42 mouse cellular contexts compared by ENCODE assay signal in the genomic region with DNA sequence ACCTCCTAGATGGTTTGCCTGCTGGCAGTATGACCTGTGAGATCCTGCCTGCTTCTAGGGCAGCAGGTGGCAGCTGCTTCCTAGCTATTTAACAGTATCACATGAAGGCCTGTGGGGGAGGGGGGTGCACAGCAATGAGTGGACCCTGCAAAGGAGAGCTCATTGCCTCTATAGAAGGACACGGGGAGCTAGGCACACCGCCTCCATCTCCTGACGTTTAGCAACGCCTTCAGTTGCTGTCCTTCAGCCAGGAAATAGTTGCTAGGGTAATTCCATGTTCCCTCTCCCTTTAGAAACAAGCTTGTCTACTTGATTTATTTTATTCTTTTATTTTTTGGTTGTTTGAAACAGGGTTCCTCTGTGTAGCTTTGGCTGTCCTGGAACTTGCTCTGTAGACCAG. TPM values are rescaled to one million over a fixed set of nuclear protein-coding genes. Genes with fewer than 3 reads are reported as not detected.
DNase-seq lines count a peak whose midpoint lies in the region; ATAC-seq and TF ChIP-seq lines count a peak whose summit lies in the region.
"Had no signal": no experiment of that assay in that cellular context is flagged by ENCODE, and none has a peak within 500 bp of the region (broad histone marks: within the 10 kb centered on the region; RNA-seq: fewer than 3 reads in every experiment).

No protein-coding gene starts in this region.

- 0 out of 2 replicates have a peak, but pooled peaks cover 8% of the 10 kb centered on the region for H3K4me1 ChIP-seq in kidney, postnatal 0 days (replicated peaks; ENCODE audit: insufficient read depth, low read length)

- no peak for DNase-seq in kidney, postnatal 0 days (ENCODE audit: low spot score)
- no peak for DNase-seq in kidney, postnatal 25 days
- peak; percentile 30 to 60 for DNase-seq in left cerebral cortex, postnatal 14 days (ENCODE audit: low spot score in 2 of 2)
- no peak for DNase-seq in left cerebral cortex, adult 11 months (ENCODE audit: low spot score)
- DNase-seq in layer of hippocampus, adult 9-11 months = peak; percentile 49
- peak; percentile 54 for DNase-seq in telencephalon, adult 2 months (ENCODE audit: low read depth, low spot score)
- DNase-seq: cerebellum, adult 9-10 months; cerebellum, postnatal 36 days; embryo, embryonic 11 days; heart, adult 2 months; heart, postnatal 10 days; kidney, adult 11 months; liver, embryonic 13.5 days; lung, adult 18-20 months; lung, postnatal 4 days; thymus, adult 2 months; thymus, postnatal 36 days had no signal

- no peak for ATAC-seq in kidney, postnatal 0 days (replicated peaks; ENCODE audit: low FRiP score, low read depth)
- no peak for ATAC-seq in activated CD4-positive, CD25-positive, alpha-beta regulatory T cell, adult 4 months
- ATAC-seq: forebrain, embryonic 15.5 days; inflammation-experienced regulatory T-cells, adult 6 months; lung, postnatal 0 days; Patski had no signal

- H3K4me2 ChIP-seq in kidney, postnatal 0 days (ENCODE audit: low read length) = no peak overlapping the region
- H3K4me2 ChIP-seq: embryonic facial prominence, embryonic 12.5 days; forebrain, embryonic 15.5 days; heart, embryonic 13.5 days; hindbrain, embryonic 14.5 days; limb, embryonic 15.5 days; liver, embryonic 13.5 days; midbrain, embryonic 12.5 days; neural tube, embryonic 12.5 days had no signal

- peak; percentile 19; the same call in 1 of the 2 replicates for TF ChIP-seq CTCF in kidney, postnatal 0 days (IDR thresholded peaks at IDR 0.05; ENCODE audit: low read depth)

- no peaks in the 10 kb centered on the region for H3K36me3 ChIP-seq in kidney, postnatal 0 days (ENCODE audit: insufficient read depth, low read length)
- H3K36me3 ChIP-seq: embryonic facial prominence, embryonic 12.5 days; forebrain, embryonic 10.5 days; forebrain, embryonic 15.5 days; heart, embryonic 13.5 days; limb, embryonic 10.5 days; limb, embryonic 15.5 days; liver, embryonic 13.5 days; midbrain, embryonic 12.5 days; neural tube, embryonic 12.5 days had no signal

- no peak overlapping the region for H3K27ac ChIP-seq in kidney, postnatal 0 days
- H3K27ac ChIP-seq: embryonic facial prominence, embryonic 12.5 days; forebrain, embryonic 10.5 days; forebrain, embryonic 15.5 days; heart, adult 2 months; heart, embryonic 13.5 days; hindbrain, embryonic 14.5 days; limb, embryonic 10.5 days; limb, embryonic 15.5 days; liver, embryonic 13.5 days; midbrain, embryonic 12.5 days; neural tube, embryonic 12.5 days; stomach, postnatal 0 days had no signal

- no peaks in the 10 kb centered on the region for H3K27me3 ChIP-seq in kidney, postnatal 0 days (ENCODE audit: insufficient read depth, low read length)
- H3K27me3 ChIP-seq: embryonic facial prominence, embryonic 12.5 days; forebrain, embryonic 15.5 days; heart, embryonic 13.5 days; limb, embryonic 15.5 days; liver, embryonic 13.5 days; megakaryocyte, embryonic 14.5 days; midbrain, embryonic 12.5 days; neural tube, embryonic 12.5 days; Patski had no signal

- intact Hi-C loops in left cerebral cortex, postnatal 14 days (cut with DNase I) = no loop called here

- H3K9me3 ChIP-seq in kidney, postnatal 0 days (replicated peaks; ENCODE audit: low read length) = no peaks in the 10 kb centered on the region
- H3K9me3 ChIP-seq: embryonic facial prominence, embryonic 12.5 days; forebrain, embryonic 15.5 days; limb, embryonic 10.5 days; limb, embryonic 15.5 days; liver, embryonic 13.5 days; neural tube, embryonic 12.5 days had no signal

- WGBS in kidney, postnatal 0 days = 47% methylated on average over 4 of the region's 4 CpGs

- H3K9ac ChIP-seq in kidney, postnatal 0 days (ENCODE audit: low read depth, low read length) = no peak overlapping the region
- H3K9ac ChIP-seq: embryonic facial prominence, embryonic 12.5 days; forebrain, embryonic 15.5 days; heart, embryonic 13.5 days; hindbrain, embryonic 14.5 days; limb, embryonic 15.5 days; liver, embryonic 13.5 days; midbrain, embryonic 12.5 days; neural tube, embryonic 12.5 days had no signal

- H3K4me3 ChIP-seq in kidney, postnatal 0 days (replicated peaks; ENCODE audit: low read depth, low read length) = no peak overlapping the region
- H3K4me3 ChIP-seq: embryonic facial prominence, embryonic 12.5 days; forebrain, embryonic 10.5 days; forebrain, embryonic 15.5 days; heart, adult 2 months; heart, embryonic 13.5 days; limb, embryonic 10.5 days; limb, embryonic 15.5 days; liver, embryonic 13.5 days; megakaryocyte, embryonic 14.5 days; midbrain, embryonic 12.5 days; myocyte; neural tube, embryonic 12.5 days had no signal

RNA-seq across cellular contexts. Expression of a gene that starts 35.4 kb away (rescaled TPM):
- 0.36 TPM in 1 of 2 replicates, not detected in the other for polyA plus RNA-seq in kidney, postnatal 0 days (2015; fragmentation: Nextera tagmentation; extraction: Ambion mirVana)
- total RNA-seq in left cerebral cortex, postnatal 14 days (2021) = not detected
- not detected for polyA plus RNA-seq in activated CD4-positive, CD25-positive, alpha-beta regulatory T cell, adult 4 months (2017; shearing (Covaris generic))
- total RNA-seq: adrenal gland, postnatal 36 days; gastrocnemius, adult 8-10 months; gastrocnemius, postnatal 4 days; heart, adult 2 months; heart, postnatal 10 days; hematopoietic stem cell, adult 5-6 weeks; layer of hippocampus, postnatal 36 days; MEL; midbrain, postnatal 0 days had no signal
- polyA plus RNA-seq: embryonic facial prominence, embryonic 12.5 days; forebrain, embryonic 10.5 days; forebrain, embryonic 15.5 days; heart, adult 2 months; heart, embryonic 13.5 days; hindbrain, embryonic 14.5 days; inflammation-experienced regulatory T-cells, adult 6 months; kidney, embryonic 14.5 days; limb, embryonic 10.5 days; liver, embryonic 13.5 days; midbrain, embryonic 12.5 days; midbrain, postnatal 0 days; myocyte; neural tube, embryonic 12.5 days; spleen, adult 2 months had no signal

RNA-seq across cellular contexts. Expression of a gene that starts 45.0 kb away (rescaled TPM):
- polyA plus RNA-seq in kidney, postnatal 0 days (2015; fragmentation: Nextera tagmentation; extraction: Ambion mirVana) = 23.0 and 23.2 TPM in 2 replicates
- total RNA-seq in left cerebral cortex, postnatal 14 days (2021) = 10 to 100 TPM; 56.7 to 58.3 TPM
- polyA plus RNA-seq in activated CD4-positive, CD25-positive, alpha-beta regulatory T cell, adult 4 months (2017; shearing (Covaris generic)) = 10 to 100 TPM; 21.2 to 29.8 TPM

RNA-seq across cellular contexts. Expression of a gene that starts 49.9 kb away (rescaled TPM):
- polyA plus RNA-seq in kidney, postnatal 0 days (2015; fragmentation: Nextera tagmentation; extraction: Ambion mirVana) = 3.8 and 4.6 TPM in 2 replicates
- total RNA-seq in left cerebral cortex, postnatal 14 days (2021) = 1 to 10 TPM; 1.1 TPM
- not detected for polyA plus RNA-seq in activated CD4-positive, CD25-positive, alpha-beta regulatory T cell, adult 4 months (2017; shearing (Covaris generic))
- total RNA-seq: MEL had no signal
- polyA plus RNA-seq: myocyte had no signal

Comparison
In these comparisons a context has a peak if more than half of its experiments do, and no peak if none do; other contexts are left out.
1. DNase-seq: peak in left cerebral cortex, postnatal 14 days (2 of 2), layer of hippocampus, adult 9-11 months (single experiment) and telencephalon, adult 2 months (single experiment); none in kidney, postnatal 0 days (single experiment), kidney, postnatal 25 days (0 of 2) and left cerebral cortex, adult 11 months (single experiment).